Mouse (Mus musculus) ES-Bruce4 (cell line): Measurements from ENCODE around the gene Cubn. TPM values are rescaled to one million over a fixed set of nuclear protein-coding genes. Genes with fewer than 3 reads are reported as not detected.

ENCODE experiments used
- H3K27ac ChIP-seq: 2 replicates; pipeline ENCODE4 v1.5.1; 2012; ENCODE audit warnings: low read length, inconsistent platforms; ENCODE audit not compliant: insufficient read depth
- H3K27me3 ChIP-seq: 2 replicates; pipeline ENCODE4 v1.6.1; 2012; ENCODE audit warnings: mild to moderate bottlenecking, low read length, inconsistent platforms; ENCODE audit not compliant: control insufficient read depth, poor library complexity, insufficient read depth, severe bottlenecking
- H3K36me3 ChIP-seq: 2 replicates; pipeline ENCODE4 v1.6.1; 2012; ENCODE audit warnings: inconsistent platforms, mild to moderate bottlenecking, low read length, moderate library complexity; ENCODE audit not compliant: control insufficient read depth, poor library complexity, insufficient read depth, severe bottlenecking
- H3K4me1 ChIP-seq: one replicate; pipeline ENCODE4 v1.8.1; 2011; ENCODE audit warnings: low read length; ENCODE audit not compliant: control insufficient read depth, insufficient read depth
- H3K4me3 ChIP-seq: 2 replicates; pipeline ENCODE4 v1.5.1; 2011; ENCODE audit warnings: low read depth, mild to moderate bottlenecking, low read length
- H3K9ac ChIP-seq: 2 replicates; pipeline ENCODE4 v1.6.1; 2012; ENCODE audit warnings: low read depth, mild to moderate bottlenecking, inconsistent platforms; ENCODE audit not compliant: poor library complexity, severe bottlenecking
- H3K9me3 ChIP-seq: replicated peaks from 2 replicates; pipeline ENCODE4 v1.6.1; 2012; ENCODE audit warnings: mild to moderate bottlenecking, low read length, inconsistent platforms; ENCODE audit not compliant: control insufficient read depth, poor library complexity, insufficient read depth, severe bottlenecking
- CTCF ChIP-seq: IDR thresholded peaks from one replicate; pipeline ENCODE4 v1.8.1; 2011; ENCODE audit warnings: low read depth, low read length
- EP300 ChIP-seq: IDR thresholded peaks from 2 replicates; pipeline ENCODE4 v1.6.1; 2011; ENCODE audit warnings: low read depth, low read length; ENCODE audit not compliant: insufficient read depth
- POLR2A ChIP-seq: IDR thresholded peaks from one replicate; pipeline ENCODE4 v1.8.1; 2011; ENCODE audit warnings: low read length; ENCODE audit not compliant: insufficient read depth
- polyA plus RNA-seq: library from polyadenylated mRNA; stranded (reverse); fragments of >200 nt; gene quantifications from 2 replicates; pipeline ENCODE4 v1.2.4, GENCODE M21; 2011; ENCODE audit warnings: low read depth; ENCODE audit not compliant: missing spikeins, insufficient read depth, insufficient read length

The Cubn gene
- polyA plus RNA-seq, 1 experiment: 0.21 TPM

GRCm38 (mm10) chr2:13470108-13470507 is 21.5 kb downstream of the Cubn start:
- H3K9ac ChIP-seq: no peak overlapping the region
- H3K36me3 ChIP-seq: no peaks in the 10 kb centered on the region
- H3K9me3 ChIP-seq: no peaks in the 10 kb centered on the region
- H3K4me3 ChIP-seq: no peak overlapping the region
- no peaks in the 10 kb centered on the region for H3K27me3 ChIP-seq
- no peak for TF ChIP-seq EP300
- TF ChIP-seq CTCF: no peak
- TF ChIP-seq POLR2A: no peak
- H3K4me1 ChIP-seq: no peaks in the 10 kb centered on the region
- no peak overlapping the region for H3K27ac ChIP-seq

- Histone ChIP-seq H3K9me3 (no peaks in the 10 kb centered on the region), H3K9ac (no peak overlapping the region), H3K4me1 (no peaks in the 10 kb centered on the region), H3K27me3 (no peaks in the 10 kb centered on the region), H3K4me3 (no peak overlapping the region), H3K27ac (no peak overlapping the region), H3K36me3 (no peaks in the 10 kb centered on the region)
- no peak for TF ChIP-seq CTCF
- TF ChIP-seq EP300: no peak
- TF ChIP-seq POLR2A: no peak
Observed at GRCm38 (mm10) chr2:13469641-13470040, 22.0 kb downstream of the Cubn start.

- Histone ChIP-seq H3K9ac (no peak overlapping the region), H3K27me3 (no peaks in the 10 kb centered on the region), H3K4me1 (no peaks in the 10 kb centered on the region), H3K4me3 (no peak overlapping the region), H3K9me3 (no peaks in the 10 kb centered on the region), H3K36me3 (no peaks in the 10 kb centered on the region), H3K27ac (no peak overlapping the region)
- TF ChIP-seq EP300 (no peak), CTCF (no peak), POLR2A (no peak)
Observed at GRCm38 (mm10) chr2:13466685-13467084, 24.9 kb downstream of the Cubn start.

GRCm38 (mm10) chr2:13458088-13458487 is 33.5 kb downstream of the Cubn start:
- TF ChIP-seq CTCF: no peak
- TF ChIP-seq POLR2A: no peak
- no peaks in the 10 kb centered on the region for H3K9me3 ChIP-seq

GRCm38 (mm10) chr2:13456821-13457220 is 34.8 kb downstream of the Cubn start:
- Histone ChIP-seq H3K9me3 (no peaks in the 10 kb centered on the region), H3K9ac (no peak overlapping the region), H3K4me3 (no peak overlapping the region), H3K27me3 (no peaks in the 10 kb centered on the region), H3K4me1 (no peaks in the 10 kb centered on the region), H3K27ac (no peak overlapping the region), H3K36me3 (no peaks in the 10 kb centered on the region)
- no peak for TF ChIP-seq POLR2A
- TF ChIP-seq CTCF: no peak
- TF ChIP-seq EP300: no peak

More at GRCm38 (mm10) chr2:13458088-13458487, 33.5 kb downstream of the Cubn start:
- no peaks in the 10 kb centered on the region for H3K4me1 ChIP-seq
- no peak overlapping the region for H3K4me3 ChIP-seq
- H3K27ac ChIP-seq: no peak overlapping the region
- H3K36me3 ChIP-seq: no peaks in the 10 kb centered on the region
- H3K9ac ChIP-seq: no peak overlapping the region
- no peaks in the 10 kb centered on the region for H3K27me3 ChIP-seq

GRCm38 (mm10) chr2:13451495-13452491 is 39.8 kb downstream of the Cubn start:
- Histone ChIP-seq H3K36me3 (no peaks in the 10 kb centered on the region), H3K27ac (no peak overlapping the region), H3K9me3 (no peaks in the 10 kb centered on the region)

More at GRCm38 (mm10) chr2:13451495-13452491, 39.8 kb downstream of the Cubn start:
- TF ChIP-seq EP300 (no peak), POLR2A (no peak), CTCF (no peak)
- Histone ChIP-seq H3K4me3 (no peak overlapping the region), H3K27me3 (no peaks in the 10 kb centered on the region), H3K4me1 (no peaks in the 10 kb centered on the region), H3K9ac (no peak overlapping the region)
